Mouse (Mus musculus): Measurements from ENCODE around the gene Olig1.
"Not testable (repeated sequence)": the region's sequence is repeated elsewhere in the genome, so short reads cannot be mapped to it uniquely, and the experiment has no call there.

Gene Olig1

DNA sequence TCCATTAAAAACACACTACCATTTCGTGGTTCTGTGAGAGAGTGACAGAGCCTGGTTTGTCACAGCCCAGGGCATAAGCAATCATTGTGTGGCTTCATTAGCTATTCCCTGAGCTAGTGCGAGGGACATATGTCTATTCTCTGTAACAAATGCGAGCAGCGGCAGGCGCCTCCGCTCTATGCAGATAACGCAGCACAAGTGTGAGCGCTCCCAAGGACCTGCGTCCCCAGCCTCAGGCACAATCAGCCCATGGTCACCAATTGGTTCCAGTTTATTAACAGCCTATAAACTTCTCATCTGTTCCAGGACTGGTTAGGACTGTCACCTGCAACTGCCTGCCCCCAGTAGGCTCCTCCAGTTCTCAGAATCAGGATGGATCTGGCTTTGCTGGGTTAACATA, 23.3 kb upstream of the Olig1 start:
- DNase-seq (ENCODE audit: low read depth, low spot score): no peak

- DNase-seq (ENCODE audit: low read depth, low spot score): not testable (repeated sequence)
Observed at GRCm38 (mm10) chr16:91255419-91256164, 14.0 kb upstream of the Olig1 start.

DNA sequence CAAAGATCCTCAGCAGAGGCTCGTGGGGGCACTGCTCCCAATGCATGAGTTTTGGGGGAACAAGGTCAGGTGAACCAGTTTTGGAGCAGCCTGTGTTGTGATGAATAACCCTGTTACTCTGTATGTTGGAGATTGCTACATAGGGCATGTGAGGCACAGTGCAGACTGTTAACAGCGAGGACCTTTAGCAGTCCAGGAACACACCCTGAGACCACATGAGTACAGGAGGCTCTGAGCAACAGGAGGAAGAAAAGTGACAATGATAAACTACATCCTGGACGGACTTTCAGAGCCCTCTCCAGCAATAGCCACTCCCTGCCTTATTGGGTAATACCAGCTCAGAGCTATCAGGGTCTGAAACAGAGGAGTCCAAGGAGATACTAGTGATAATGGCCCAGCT, 10.6 kb upstream of the Olig1 start:
- no peak for DNase-seq (ENCODE audit: low read depth, low spot score)

DNA sequence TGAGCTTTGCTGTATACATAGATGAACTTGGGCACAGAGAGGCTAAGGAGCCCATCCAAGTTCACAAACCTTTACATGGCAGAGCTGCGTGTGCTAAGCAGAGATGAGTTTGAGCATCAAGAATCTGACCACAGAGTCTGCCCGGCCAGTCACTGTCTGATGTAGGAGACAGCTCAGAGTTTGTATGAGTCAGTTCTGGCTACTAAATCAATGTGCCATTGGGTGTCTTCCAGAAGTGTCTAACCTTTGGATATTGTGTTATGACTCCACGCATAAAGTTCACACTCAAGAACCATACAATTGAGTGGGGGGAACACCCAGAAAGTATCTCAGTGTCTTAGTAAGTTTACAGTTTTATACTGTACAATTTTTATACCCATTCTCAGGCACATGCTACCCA, 8.7 kb upstream of the Olig1 start:
- DNase-seq (ENCODE audit: low read depth, low spot score): no peak

- no peak for DNase-seq (ENCODE audit: low read depth, low spot score)
Observed at GRCm38 (mm10) chr16:91262467-91263220, 6.9 kb upstream of the Olig1 start.

GRCm38 (mm10) chr16:91265972-91266371, 3.6 kb upstream of the Olig1 start:
- DNase-seq (ENCODE audit: low read depth, low spot score): no peak

GRCm38 (mm10) chr16:91268724-91269452, 684 bp upstream of the Olig1 start:
- DNase-seq (ENCODE audit: low read depth, low spot score): no peak

GRCm38 (mm10) chr16:91270212-91270971, 820 bp downstream of the Olig1 start:
- DNase-seq (ENCODE audit: low read depth, low spot score): no peak

DNA sequence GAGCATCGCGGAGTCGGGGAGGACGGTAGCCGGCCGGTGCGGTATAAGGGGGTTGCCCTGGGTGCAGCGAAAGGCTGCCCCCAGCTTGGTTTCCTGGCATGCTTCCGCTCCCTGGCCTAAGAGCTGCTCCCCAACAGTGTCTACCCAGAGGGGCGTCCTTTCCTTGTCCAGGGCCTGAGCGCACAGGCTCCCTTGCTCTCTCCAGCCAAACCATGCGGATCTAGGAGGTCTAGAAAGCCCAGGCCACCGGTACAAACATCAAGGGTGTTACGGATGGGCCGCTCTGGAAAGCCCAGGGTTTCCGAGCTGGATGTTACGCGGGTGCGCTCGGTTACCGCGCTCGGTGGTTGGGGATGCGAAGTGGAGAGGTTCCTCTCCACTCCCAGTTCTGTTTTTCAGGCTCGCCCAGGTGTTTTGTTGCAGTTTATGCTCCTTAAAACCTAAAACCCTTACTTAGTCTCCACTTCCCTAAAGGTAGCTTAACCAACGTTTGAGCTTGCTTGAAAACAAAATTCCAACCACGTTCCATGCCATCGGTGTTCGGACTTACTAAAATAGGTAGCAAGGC, 1.5 kb downstream of the Olig1 start:
- no peak for DNase-seq (ENCODE audit: low read depth, low spot score)

DNA sequence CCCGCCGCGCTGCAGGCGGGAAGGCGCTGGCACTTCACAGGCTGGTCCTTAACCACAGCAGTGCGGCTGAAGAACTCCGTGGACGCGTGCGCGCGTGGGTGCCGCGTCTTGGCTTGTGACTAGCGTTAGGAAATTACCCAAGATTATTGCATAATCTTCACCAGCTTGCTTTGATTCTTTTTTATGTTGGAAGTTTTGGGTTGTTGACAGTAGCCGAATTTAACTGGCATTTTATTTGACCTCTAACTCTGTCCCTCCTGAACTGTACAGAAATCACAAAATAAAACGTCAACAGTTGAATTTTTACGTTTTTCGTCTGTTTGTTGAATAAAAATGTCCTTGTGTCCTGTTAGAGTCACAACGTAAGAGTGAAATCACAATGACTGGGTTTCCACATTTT, 2.1 kb downstream of the Olig1 start:
- no peak for DNase-seq (ENCODE audit: low read depth, low spot score)

DNA sequence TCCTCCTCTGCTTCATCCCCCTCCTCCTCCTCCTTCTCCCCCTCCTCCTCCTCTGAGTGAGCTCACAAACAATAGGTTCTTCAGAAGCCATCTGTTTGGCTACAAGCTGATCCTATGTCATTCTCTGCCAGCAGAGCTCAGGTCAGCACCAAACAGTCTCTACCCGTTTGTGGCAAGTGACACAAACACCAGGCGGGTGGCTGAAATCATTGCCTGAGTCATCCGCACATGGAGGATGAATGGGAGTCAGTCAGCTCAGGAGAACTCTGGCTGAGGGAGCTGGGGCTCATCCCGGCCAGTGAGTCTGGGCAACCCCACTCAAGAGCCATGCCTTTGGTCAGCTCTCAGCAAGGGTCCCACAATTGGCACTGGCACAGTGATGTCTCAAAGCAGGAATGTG, 10.9 kb downstream of the Olig1 start:
- no peak for DNase-seq (ENCODE audit: low read depth, low spot score)

DNA sequence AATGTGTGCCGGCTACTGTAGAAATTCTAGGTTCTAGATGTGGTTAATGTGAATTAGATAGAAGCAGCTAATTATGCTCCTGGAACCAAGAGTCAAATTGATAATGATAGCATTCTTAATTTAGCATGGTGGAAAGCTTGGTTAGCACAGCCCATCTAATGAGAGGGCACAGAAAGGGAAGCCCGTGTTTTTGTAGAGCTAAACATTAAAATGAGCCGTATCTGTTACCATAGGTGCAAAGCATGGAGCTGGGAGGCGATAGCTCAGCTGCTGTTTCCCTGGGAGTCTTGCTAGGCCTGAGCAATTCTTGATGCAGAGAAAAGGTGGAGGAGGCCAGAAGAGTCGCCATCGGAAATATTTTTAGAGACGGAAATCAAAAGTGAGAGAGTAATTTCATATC, 22.5 kb downstream of the Olig1 start:
- no peak for DNase-seq (ENCODE audit: low read depth, low spot score)

DNA sequence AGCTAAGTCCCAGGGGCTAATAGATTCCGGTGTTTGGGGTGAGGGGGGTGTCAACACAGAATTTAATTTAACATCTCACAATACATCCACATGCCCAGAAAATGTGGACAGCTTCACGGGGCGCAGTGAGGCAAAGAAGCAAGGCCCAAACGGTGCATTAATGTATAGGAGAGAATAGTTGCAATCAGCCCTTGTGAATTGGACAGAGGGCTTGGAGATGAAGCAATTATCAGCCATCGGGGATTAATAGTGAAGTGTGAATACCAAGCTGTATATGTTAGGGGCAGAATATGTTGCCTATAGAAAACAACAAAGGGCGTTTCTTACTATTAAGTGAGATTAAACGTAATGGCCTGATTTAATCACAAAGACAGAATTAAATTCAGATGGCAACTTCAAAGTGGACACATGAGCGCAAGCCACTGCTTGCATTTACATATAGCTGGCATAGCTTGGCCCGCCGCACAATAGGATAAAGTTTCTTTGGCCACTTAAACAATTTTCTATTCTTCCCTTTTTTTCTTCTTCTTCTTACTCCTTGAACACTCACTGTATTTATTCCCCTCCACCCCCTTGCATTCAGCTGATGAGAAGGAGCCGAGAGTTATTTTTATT, 23.3 kb downstream of the Olig1 start:
- no peak for DNase-seq (ENCODE audit: low read depth, low spot score)

- DNase-seq (ENCODE audit: low read depth, low spot score): no peak
Observed at GRCm38 (mm10) chr16:91297726-91298125, 28.2 kb downstream of the Olig1 start.

- DNase-seq (ENCODE audit: low read depth, low spot score): no peak
Observed at GRCm38 (mm10) chr16:91299412-91299811, 29.8 kb downstream of the Olig1 start.

GRCm38 (mm10) chr16:91300641-91301441, 31.3 kb downstream of the Olig1 start:
- DNase-seq (ENCODE audit: low read depth, low spot score): no peak

DNA sequence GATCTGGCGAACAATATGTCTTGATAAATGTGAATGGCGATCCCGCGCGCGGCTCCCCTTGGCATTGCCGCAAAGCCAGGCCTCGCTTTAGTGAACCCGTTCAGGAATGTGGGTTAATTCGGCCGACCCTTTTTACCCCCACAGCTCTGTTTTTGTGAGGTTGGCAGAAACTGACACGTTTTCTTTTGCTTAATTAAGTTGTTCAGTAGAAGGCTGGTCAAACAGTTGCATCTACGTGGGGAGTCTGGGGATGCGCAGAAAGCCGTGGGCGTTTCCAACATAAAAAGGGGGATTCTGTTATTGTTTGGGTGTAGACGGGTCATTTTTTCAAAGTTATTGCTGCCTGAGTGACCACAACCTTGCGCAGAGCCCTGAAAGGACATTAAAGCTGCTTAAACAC, 31.9 kb downstream of the Olig1 start:
- DNase-seq (ENCODE audit: low read depth, low spot score): no peak

DNA sequence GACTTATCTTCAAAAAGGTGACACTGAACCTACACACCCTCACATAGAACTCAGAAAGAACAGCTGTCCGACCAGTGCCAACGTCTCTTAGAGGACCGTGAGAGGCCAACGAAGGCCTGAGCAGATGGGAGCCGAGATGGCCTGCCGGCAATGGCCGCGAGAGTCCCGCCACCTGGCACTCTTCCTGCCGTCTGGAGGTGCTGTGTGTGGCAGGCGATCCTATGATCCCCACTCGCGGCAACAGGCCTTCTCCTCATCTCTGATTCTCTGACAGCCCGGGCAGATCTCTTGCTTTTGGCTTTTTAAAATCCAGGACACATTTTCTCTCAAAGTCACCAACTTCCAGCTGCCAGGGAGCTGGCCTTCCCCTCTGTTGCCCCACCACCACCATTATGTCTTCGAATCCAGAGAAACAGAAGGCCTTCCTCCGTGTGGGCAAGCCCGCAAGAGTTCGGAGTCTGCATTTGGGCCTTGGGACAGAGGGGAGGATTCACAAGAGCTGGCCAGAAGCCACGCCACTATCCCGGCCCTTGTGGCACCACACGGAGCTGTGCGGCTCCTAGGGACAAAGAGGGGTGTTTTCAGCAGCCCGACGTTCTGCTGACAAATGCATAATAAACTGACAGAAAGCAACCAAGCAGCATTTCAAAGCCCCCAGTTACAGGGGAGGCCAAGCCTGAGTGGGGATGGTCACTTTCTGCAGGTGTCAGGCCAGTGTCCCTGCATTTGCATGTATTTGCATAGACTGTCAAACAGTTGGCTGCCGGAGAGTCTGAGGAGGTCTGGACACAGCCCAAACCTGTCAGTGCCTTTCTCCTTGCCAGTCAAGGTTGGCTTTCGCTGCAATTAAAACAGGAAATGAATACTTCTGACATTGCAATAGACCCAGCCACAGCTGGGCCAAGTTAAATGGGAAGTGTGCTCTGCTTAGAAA, 34.5 kb downstream of the Olig1 start:
- peak; percentile 55 for DNase-seq (ENCODE audit: low read depth, low spot score)

- peak; percentile 89 for DNase-seq (ENCODE audit: low read depth, low spot score)
Observed at GRCm38 (mm10) chr16:91305512-91306111, 36.0 kb downstream of the Olig1 start.

Measured in telencephalon, adult 2 months (tissue).